Mouse (Mus musculus): ENCODE measurements around the gene Sox5.

DNA sequence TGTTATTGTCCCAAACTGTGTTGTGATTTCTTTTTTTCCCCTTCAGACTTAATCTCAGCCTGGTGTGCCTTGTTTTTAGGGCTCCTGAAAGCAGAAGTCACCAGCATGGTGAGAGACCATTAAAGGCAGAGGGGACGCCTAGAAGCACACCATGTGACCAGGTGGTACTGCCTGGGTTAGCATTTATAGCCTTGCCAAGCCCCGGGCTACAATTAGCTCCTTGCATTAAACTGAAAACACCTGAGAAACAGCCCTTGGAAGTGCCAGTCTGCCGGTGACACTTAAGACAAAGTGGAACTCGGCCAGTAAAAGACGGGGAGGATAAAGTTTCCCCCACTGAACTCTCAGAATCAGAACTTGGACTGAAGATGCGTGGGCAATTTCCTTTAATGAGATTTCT lies 318.1 kb downstream of the Sox5 start:
- TF ChIP-seq MAX (IDR thresholded peaks at IDR 0.05; ENCODE audit: low read length) (no peak), ZKSCAN1 (IDR thresholded peaks at IDR 0.05; ENCODE audit: borderline replicate concordance, low read depth, low read length) (no peak), CTCF (conservative IDR thresholded peaks at IDR 0.05 in 1 of 2, IDR thresholded peaks at IDR 0.05 in 1 of 2; ENCODE audit: low read depth in 2 of 2, low read length in 2 of 2) (no peak), ELF1 (IDR thresholded peaks at IDR 0.05; ENCODE audit: low read depth, low read length) (no peak), JUND (conservative IDR thresholded peaks at IDR 0.05; ENCODE audit: low read depth, low read length) (no peak), TCF12 (IDR thresholded peaks at IDR 0.05; ENCODE audit: low read depth, low read length) (no peak), NRF1 (IDR thresholded peaks at IDR 0.05; ENCODE audit: low read depth, low read length) (no peak), POLR2A (IDR thresholded peaks at IDR 0.05; ENCODE audit: low read depth, low read length) (no peak), MYC (IDR thresholded peaks at IDR 0.05; ENCODE audit: low read depth, low read length) (no peak)

Data from CH12.LX (cell line).